Mouse (Mus musculus) liver, embryonic 11.5 days (tissue): ENCODE results near the gene Myrfl. TPM values are rescaled to one million over a fixed set of nuclear protein-coding genes. Genes with fewer than 3 reads are reported as not detected.
A peak's percentile ranks its signal among the peaks of the same experiment; 100 is the strongest.

Source experiments
- ATAC-seq: fragments of 200-750 bp; cut with Nextera tagmentation; replicated peaks from 2 replicates; pipeline ENCODE4 v1.8.0; 2017; ENCODE audit warnings: moderate number of reproducible peaks, mild to moderate bottlenecking, moderate TSS enrichment, moderate library complexity; ENCODE audit not compliant: low FRiP score
- DNase-seq: peaks from one replicate; pipeline ENCODE4 v3.0.0-alpha.2; 2017; ENCODE audit warnings: low spot score
- H3K27ac ChIP-seq: fragments of 300-500 bp; sonication (generic); 2 replicates; pipeline ENCODE4 v1.5.1; 2014; ENCODE audit warnings: mild to moderate bottlenecking, low read depth, low read length, control low read depth
- H3K27me3 ChIP-seq: fragments of 300-500 bp; sonication (generic); replicated peaks from 2 replicates; pipeline ENCODE4 v1.6.1; 2014; ENCODE audit warnings: low read length, mixed read lengths; ENCODE audit not compliant: control insufficient read depth, insufficient read depth
- H3K36me3 ChIP-seq: fragments of 300-500 bp; sonication (generic); 2 replicates; pipeline ENCODE4 v1.6.1; 2014; ENCODE audit warnings: mild to moderate bottlenecking, low read length, moderate library complexity, mixed read lengths; ENCODE audit not compliant: control insufficient read depth, insufficient read depth
- H3K4me1 ChIP-seq: fragments of 300-500 bp; sonication (generic); replicated peaks from 2 replicates; pipeline ENCODE4 v1.6.1; 2014; ENCODE audit warnings: low read length, mixed read lengths; ENCODE audit not compliant: control insufficient read depth, insufficient read depth
- H3K4me2 ChIP-seq: fragments of 300-500 bp; sonication (generic); 2 replicates; pipeline ENCODE4 v1.6.1; 2014; ENCODE audit warnings: mild to moderate bottlenecking, control low read depth, moderate library complexity
- H3K4me3 ChIP-seq: fragments of 300-500 bp; sonication (generic); 2 replicates; pipeline ENCODE4 v1.5.1; 2014; ENCODE audit warnings: low read depth, low read length, control low read depth
- H3K9ac ChIP-seq: fragments of 300-500 bp; sonication (generic); 2 replicates; pipeline ENCODE4 v1.6.1; 2014; ENCODE audit warnings: low read depth, low read length, control low read depth
- H3K9me3 ChIP-seq: fragments of 300-500 bp; sonication (generic); 2 replicates; pipeline ENCODE4 v1.6.1; 2016; ENCODE audit warnings: low read length, inconsistent platforms, mixed read lengths; ENCODE audit not compliant: control insufficient read depth
- WGBS: fragments of 180-500 bp; shearing (Covaris S2); extraction: QIAGEN DNeasy Blood & Tissue Kit; methylation state at CpG from one replicate; pipeline ENCODE4 v1.1.7; 2014; 5-methylcytosine and 5-hydroxymethylcytosine counted together
- polyA plus RNA-seq: library from polyadenylated mRNA; unstranded; fragments of >200 nt; fragmentation: Nextera tagmentation; extraction: Ambion mirVana; gene quantifications from 2 replicates; pipeline ENCODE4 v1.2.1, GENCODE M21; 2014

Gene Myrfl
- polyA plus RNA-seq, 1 experiment from 2014 or later, result 0.16 TPM

DNA sequence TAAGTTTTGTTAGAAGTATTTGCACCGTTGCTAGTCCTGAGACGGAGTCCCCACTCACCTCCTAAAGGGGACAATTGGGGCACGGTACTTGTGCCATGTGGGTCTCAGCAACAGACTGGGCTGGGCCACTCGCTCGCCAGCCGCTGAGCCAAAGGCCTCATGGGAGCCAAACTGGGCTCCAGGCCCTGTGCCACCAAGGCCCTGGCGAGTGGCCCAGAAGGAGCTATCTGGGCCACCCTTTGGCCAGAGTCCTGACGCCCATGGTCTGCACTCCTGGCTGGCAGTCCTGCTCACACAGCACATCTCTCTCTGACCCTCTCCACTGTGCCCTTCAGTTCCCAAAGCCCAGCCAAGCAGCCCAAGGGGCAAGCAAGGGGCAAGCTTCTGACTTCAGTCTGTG is 161.1 kb downstream of the Myrfl start:
- Histone ChIP-seq H3K4me2 (no peak overlapping the region), H3K4me3 (no peak overlapping the region), H3K9me3 (no peaks in the 10 kb centered on the region), H3K27ac (no peak overlapping the region), H3K4me1 (no peaks in the 10 kb centered on the region), H3K9ac (no peak overlapping the region), H3K27me3 (no peaks in the 10 kb centered on the region), H3K36me3 (no peaks in the 10 kb centered on the region)
- 89% methylated on average over 8 of the region's 8 CpGs for WGBS
- DNase-seq (no peak), ATAC-seq (no peak)

DNA sequence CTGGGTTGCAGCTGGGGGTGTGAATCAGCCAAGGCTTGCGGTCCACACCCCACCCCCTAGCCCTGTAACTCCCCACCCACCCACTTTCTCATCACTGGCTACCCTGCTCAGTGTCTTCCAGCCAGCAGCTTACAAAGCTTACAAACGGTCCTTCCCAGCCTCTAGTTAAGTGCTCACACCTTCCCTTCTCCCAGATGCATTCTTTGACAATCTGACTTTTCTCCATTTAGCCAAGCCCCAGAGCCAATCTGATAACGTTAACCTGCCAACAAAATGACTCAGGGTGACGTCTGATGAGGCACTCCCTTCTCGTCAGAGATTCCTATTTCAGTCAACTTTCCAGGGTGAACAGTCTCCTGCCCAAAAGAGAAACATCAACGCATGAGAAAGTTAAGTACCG is 163.1 kb downstream of the Myrfl start:
- no peaks in the 10 kb centered on the region for H3K36me3 ChIP-seq
- H3K4me1 ChIP-seq, result no peaks in the 10 kb centered on the region
- 65% methylated on average over 7 of the region's 7 CpGs for WGBS
- no peaks in the 10 kb centered on the region for H3K9me3 ChIP-seq
- no peak for DNase-seq
- H3K9ac ChIP-seq, result no peak overlapping the region
- H3K4me2 ChIP-seq, result no peak overlapping the region
- H3K27me3 ChIP-seq, result no peaks in the 10 kb centered on the region
- no peak for ATAC-seq
- H3K27ac ChIP-seq, result no peak overlapping the region
- H3K4me3 ChIP-seq, result no peak overlapping the region

DNA sequence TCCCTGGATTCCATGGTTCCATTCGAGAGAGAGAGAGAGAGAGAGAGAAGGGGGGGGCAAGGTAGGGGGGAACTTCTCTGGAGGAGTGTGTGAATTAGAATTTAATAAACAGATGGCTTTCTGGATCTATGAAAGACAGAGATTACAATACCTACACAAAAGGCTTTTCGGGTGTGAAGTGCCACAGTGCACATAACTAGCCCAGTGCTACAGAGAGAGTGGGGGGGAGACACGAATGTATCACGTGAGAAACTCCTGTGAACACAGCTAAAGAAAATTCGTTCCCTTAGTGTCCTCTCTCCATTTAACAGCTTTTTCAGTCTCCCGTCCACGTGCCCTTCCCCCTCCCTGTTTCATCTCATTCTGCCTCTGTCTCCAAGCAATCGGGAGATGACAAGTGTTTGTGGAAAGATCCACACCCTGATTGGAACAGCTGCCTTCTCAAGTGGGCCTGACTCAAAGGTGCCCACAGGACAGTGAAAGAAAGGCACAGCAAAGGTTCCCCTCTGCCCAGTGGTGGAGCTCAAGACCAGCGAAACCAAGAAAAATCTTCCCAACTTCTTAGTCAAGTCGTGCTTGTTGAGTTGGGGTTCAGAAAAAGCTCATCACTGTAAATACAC is 166.6 kb downstream of the Myrfl start:
- 67% methylated on average over 10 of the region's 10 CpGs for WGBS

DNA sequence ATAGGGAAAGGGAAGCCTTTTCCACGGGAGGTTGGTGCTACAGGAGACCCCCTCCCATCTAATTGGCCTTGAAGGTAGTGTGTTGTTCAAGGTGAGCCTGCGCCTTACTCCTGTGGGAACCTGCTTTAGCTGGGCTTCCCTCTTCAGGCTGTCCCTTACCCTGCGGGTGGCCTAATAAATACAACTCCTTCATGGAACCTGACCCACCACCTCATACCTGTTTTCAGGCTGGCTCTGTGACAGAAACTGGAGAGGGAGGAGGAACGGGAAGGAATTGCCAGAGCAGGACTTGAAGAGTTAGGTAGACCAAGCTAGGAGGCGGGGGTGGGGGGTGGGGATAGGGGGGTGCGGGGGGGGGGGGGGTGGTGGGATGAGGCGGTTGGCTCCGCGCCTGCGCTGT is 167.9 kb downstream of the Myrfl start:
- no peaks in the 10 kb centered on the region for H3K36me3 ChIP-seq
- no peaks in the 10 kb centered on the region for H3K9me3 ChIP-seq
- no peaks in the 10 kb centered on the region for H3K27me3 ChIP-seq
- H3K4me3 ChIP-seq, result no peak overlapping the region
- no peaks in the 10 kb centered on the region for H3K4me1 ChIP-seq
- WGBS, result 79% methylated on average over 9 of the region's 10 CpGs
- no peak for DNase-seq
- H3K9ac ChIP-seq, result no peak overlapping the region
- no peak overlapping the region for H3K27ac ChIP-seq
- no peak overlapping the region for H3K4me2 ChIP-seq
- ATAC-seq, result no peak

More for the DNA sequence above, 166.6 kb downstream of the Myrfl start:
- H3K36me3 ChIP-seq, result no peaks in the 10 kb centered on the region
- no peaks in the 10 kb centered on the region for H3K27me3 ChIP-seq
- DNase-seq, result no peak
- H3K4me3 ChIP-seq, result no peak overlapping the region
- H3K9ac ChIP-seq, result no peak overlapping the region
- no peaks in the 10 kb centered on the region for H3K4me1 ChIP-seq
- H3K27ac ChIP-seq, result no peak overlapping the region
- H3K4me2 ChIP-seq, result no peak overlapping the region
- H3K9me3 ChIP-seq, result no peaks in the 10 kb centered on the region
- ATAC-seq, result no peak

DNA sequence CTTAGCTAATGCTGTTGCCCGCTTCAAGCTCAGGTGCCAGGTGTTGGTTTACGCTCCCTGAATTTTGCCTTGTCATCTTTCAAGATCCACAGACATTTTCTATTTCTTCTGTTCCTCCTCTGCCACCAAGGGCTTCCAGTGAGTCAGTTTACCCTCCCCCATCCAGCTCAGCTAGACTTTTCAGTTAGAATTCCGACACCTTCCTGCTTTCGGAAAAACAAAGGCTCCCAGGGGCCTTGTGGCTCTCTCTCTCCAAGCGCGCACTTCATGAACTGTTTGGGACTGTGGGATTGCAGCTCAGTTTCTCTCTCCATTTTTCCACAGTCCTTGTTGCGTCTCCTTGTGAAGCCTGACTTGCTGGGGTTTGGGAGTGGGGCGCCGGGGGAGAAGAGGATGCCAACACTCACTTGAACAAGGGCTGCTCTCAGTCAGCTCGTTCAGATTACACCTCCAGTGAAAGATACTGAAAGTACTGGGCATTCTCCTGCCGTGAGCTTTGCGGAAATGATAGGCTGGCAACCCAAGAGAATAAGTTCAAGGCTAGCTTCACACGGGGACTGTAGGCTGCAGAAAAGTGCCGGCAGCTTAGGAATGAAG is 168.9 kb downstream of the Myrfl start:
- Histone ChIP-seq H3K9ac (no peak overlapping the region), H3K9me3 (no peaks in the 10 kb centered on the region), H3K27me3 (no peaks in the 10 kb centered on the region), H3K27ac (no peak overlapping the region), H3K4me3 (no peak overlapping the region), H3K4me2 (peak overlapping the region; percentile 39), H3K36me3 (no peaks in the 10 kb centered on the region), H3K4me1 (no peaks in the 10 kb centered on the region)
- 33% methylated on average over 14 of the region's 14 CpGs for WGBS
- no peak for ATAC-seq
- DNase-seq, result no peak

Other genes starting within 250 kb of the Myrfl start
- gene Rab3ip, start 53.9 kb upstream of the Myrfl start, polyA plus RNA-seq, result 16.2 and 17.1 TPM in 2 replicates
- not detected in 2 replicates for gene Gm10271, start 75.7 kb upstream of the Myrfl start, polyA plus RNA-seq
- 0.06 TPM in 1 of 2 replicates, not detected in the other for gene Best3, start 89.4 kb upstream of the Myrfl start, polyA plus RNA-seq
- gene Lrrc10, start 148.4 kb upstream of the Myrfl start, polyA plus RNA-seq, result 0.21 and 0.23 TPM in 2 replicates
- 414 and 416 TPM in 2 replicates for gene Cct2, start 166.9 kb upstream of the Myrfl start, polyA plus RNA-seq